Mouse (Mus musculus) 416B (cell line): ENCODE results near the gene Efs.
"Not testable (repeated sequence)": the region's sequence is repeated elsewhere in the genome, so short reads cannot be mapped to it uniquely, and the experiment has no call there.

ENCODE experiments used
- DNase-seq: peaks from one replicate; pipeline ENCODE4 v3.0.0; 2011; ENCODE audit warnings: low read depth

Efs gene

GRCm38 (mm10) chr14:54925349-54926342 lies at the start of gene Efs:
Efs (minus strand) TSS chr14:54926126.
- DNase-seq, result no peak

- DNase-seq, result no peak
Measured at GRCm38 (mm10) chr14:54974068-54974791, 48.3 kb upstream of the Efs start.

DNA sequence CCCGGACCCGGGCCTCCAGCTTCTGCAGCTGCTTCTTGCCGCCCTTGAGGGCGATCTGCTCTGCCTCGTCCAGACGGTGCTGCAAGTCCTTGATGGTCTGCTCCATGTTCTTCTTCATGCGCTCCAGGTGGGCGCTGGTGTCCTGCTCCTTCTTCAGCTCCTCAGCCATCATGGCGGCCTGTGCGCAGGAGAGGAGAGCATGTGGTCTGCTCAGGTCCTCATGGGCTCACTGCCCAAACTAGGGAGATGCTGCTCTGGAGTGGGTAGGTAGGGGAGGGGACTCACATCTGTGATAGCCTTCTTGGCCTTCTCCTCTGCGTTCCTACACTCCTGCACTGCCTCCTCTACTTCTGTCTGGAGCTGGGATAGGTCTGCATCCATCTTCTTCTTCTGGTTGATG lies 46.9 kb upstream of the Efs start:
- DNase-seq, result not testable (repeated sequence)

- DNase-seq, result no peak
Measured at GRCm38 (mm10) chr14:54968344-54968743, 42.4 kb upstream of the Efs start.

- no peak for DNase-seq
Measured at GRCm38 (mm10) chr14:54967874-54968273, 41.9 kb upstream of the Efs start.

DNA sequence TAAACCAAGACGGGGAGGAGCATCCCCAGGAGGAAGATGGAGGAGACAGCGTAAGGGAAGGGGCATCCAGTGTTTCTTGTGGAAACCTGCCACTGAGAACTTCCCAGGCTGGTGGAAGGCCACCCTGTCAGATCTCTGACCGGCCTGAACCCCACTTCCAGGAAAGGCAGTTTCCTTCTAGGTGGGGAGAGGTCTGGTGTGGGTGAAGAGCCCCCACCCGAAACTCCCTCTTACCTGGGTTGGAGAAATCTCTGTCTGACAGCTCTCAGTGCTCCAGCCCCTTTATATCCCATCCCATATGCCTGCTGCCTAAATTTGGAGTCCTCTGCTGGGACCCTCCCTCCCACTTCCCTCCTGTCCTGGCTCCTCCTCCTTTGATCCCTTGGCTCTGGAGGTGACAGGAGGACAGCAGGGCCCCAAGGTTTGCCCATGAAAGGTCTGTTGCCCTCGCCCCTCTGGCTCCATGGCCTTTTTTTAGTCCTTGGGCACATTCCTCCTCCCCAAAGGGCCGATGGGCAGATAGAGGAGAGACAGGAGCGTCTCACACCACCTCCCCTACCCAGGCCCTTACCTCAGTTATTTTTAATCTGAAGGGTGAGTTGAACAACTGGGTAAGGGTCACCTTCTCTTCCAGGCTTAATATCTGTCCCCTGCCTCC lies 40.5 kb upstream of the Efs start, which contains the start of gene Myh6:
TSS of gene Myh6 (minus strand) at position 608 of the 658 bp plus-strand sequence.
- no peak for DNase-seq

GRCm38 (mm10) chr14:54965631-54966030 lies 39.7 kb upstream of the Efs start:
- DNase-seq, result no peak

- DNase-seq, result no peak
Measured at GRCm38 (mm10) chr14:54965044-54965443, 39.1 kb upstream of the Efs start.

- no peak for DNase-seq
Measured at GRCm38 (mm10) chr14:54963727-54964126, 37.8 kb upstream of the Efs start.

DNA sequence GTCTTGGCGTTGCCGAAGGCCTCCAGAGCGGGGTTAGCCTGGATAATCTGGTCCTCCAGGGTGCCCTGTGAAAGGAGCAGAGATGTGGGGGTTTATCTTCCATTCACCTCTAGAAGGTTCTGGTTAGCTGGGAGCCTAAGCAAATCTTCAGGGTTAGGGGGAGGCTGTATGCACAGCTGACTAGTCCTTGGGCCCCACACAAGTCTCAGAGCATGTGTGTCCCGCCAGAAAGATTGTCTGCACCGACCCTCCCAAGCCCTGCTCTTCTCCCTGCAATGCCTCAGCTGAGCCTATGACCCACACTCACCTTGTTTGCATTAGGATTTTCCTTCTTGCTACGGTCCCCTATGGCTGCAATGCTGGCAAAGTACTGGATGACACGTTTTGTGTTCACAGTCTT lies 36.8 kb upstream of the Efs start:
- DNase-seq, result no peak

GRCm38 (mm10) chr14:54961487-54961886 lies 35.6 kb upstream of the Efs start:
- no peak for DNase-seq

GRCm38 (mm10) chr14:54960769-54961168 lies 34.8 kb upstream of the Efs start:
- no peak for DNase-seq

DNA sequence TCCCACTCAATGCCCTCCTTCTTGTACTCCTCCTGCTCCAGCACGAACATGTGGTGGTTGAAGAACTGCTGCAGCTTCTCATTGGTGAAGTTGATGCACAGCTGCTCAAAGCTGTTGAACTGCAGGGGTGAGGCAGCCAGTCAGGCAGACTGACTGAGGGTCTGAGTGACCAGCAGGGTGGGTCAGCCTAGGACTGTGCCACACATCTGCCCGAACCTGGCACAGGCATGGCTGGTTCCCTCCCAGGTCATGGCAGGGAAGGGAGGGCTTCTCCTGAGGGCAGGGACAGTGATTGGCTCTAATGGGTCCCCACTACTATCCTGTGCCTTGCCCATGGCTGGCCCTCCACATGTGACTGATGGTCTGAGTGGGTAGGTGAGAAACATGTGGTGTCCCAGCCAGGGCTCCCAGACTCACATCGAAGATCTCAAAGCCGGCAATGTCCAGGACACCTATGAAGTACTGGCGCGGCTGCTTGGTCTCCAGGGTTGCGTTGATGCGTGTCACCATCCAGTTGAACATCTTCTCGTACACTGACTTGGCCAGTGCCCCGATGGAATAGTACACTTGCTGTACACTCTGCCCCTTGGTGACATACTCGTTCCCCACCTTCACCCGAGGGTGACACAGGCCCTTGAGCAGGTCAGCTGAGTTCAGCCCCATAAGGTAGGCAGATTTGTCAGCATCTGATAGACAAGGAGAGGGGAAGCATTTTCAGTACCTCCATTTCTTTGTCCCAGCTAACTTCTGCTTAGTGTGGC lies 34.1 kb upstream of the Efs start:
- DNase-seq, result not testable (repeated sequence)

DNA sequence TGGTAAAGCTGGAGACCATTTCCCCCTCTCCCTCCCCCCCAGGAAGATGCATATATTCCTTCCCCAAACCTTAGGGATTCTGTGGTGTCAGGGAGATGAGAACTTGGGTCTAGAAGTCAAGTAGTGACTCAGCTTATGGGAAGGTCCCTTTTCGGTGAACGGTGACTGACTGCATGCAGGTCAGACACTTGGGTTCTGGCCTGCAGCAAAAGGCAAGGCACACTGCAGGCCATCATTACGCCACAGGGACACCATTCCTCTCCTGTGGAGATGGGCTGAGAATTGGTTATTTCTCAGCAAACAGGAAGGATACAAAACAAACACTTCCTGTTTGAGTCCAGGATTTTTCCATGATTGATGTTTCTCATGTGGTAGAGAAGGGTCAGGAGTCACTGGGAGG lies 33.3 kb upstream of the Efs start:
- DNase-seq, result no peak

DNA sequence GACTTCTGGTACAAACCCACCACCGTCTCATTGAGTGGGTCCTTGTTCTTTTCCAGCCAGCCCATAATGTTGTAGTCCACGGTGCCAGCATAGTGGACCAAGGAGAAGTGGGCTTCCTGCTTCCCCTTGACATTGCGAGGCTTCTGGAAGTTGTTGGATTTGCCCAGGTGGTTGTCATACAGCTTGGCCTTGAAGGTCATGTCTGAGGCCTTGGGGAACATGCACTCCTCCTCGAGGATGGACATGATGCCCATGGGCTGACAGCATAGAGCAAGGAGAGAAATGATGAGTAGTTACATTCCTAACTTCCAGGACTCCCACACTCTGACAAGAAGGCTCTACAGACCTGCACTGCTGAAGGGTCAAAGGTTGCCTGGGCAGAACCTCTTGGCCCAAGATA lies 32.6 kb upstream of the Efs start:
- no peak for DNase-seq

GRCm38 (mm10) chr14:54956533-54956932 lies 30.6 kb upstream of the Efs start:
- DNase-seq, result no peak

- no peak for DNase-seq
Measured at GRCm38 (mm10) chr14:54955481-54955880, 29.6 kb upstream of the Efs start.

DNA sequence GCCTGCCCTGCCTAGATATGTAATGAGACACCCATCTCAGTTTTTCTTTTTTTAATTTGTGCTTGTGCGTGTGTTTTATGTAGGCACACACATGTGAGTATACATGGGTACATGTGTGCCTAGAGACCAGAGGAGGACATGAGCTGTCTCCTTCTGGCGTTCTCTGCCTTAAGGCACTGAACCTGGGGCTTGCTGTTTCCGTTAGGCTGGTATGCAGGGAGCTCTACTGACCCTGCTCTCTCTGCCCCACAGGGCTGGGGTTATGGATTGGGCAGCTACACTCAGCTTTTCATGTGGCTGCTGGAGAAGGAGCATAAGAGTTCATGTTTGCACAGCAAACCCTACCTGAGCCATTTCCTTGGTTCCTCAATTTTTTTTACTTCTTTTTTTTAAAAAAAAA lies 28.5 kb upstream of the Efs start:
- DNase-seq, result no peak

DNA sequence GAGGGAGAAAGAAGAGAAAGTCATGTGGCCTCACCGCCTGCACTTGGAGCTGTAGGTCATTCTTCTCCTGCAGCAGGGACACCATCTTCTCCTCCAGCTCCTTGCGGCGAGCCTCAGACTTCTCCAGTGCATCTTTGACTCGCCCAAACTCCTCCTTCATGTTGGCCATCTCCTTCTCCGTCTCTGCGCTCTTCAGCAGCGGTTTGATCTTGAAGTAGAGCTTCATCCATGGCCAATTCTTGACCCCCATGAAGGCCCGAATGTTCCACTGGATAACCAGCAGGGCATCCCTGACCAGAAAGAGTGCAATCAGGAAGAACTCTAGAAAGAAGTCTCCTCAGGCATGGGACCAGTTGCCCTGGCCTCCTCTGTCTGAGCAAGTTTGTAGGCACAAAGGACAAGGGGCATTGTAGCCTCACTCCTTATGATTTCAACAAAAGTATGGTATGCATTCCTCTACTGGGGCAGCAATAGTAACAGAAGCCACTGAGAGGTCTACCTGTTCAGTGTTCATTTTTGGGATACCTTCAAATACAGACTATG lies 27.8 kb upstream of the Efs start:
- DNase-seq, result no peak

- DNase-seq, result no peak
Measured at GRCm38 (mm10) chr14:54951587-54951986, 25.7 kb upstream of the Efs start.

- DNase-seq, result no peak
Measured at GRCm38 (mm10) chr14:54950493-54950892, 24.6 kb upstream of the Efs start.
